Mouse (Mus musculus) intestine, postnatal 0 days (tissue): ENCODE data around the gene Gkn2. TPM values are rescaled to one million over a fixed set of nuclear protein-coding genes. Genes with fewer than 3 reads are reported as not detected.

Experiments used
- ATAC-seq: fragments of 200-750 bp; cut with Nextera tagmentation; 2 replicates; pipeline ENCODE4 v1.8.0; 2017; ENCODE audit warnings: mild to moderate bottlenecking, moderate TSS enrichment, moderate library complexity
- H3K27ac ChIP-seq: fragments of 300-500 bp; sonication (generic); 2 replicates; pipeline ENCODE4 v1.5.1; 2014; ENCODE audit warnings: mild to moderate bottlenecking, low read depth, low read length, moderate library complexity
- H3K27me3 ChIP-seq: fragments of 300-500 bp; sonication (generic); replicated peaks from 2 replicates; pipeline ENCODE4 v1.6.1; 2014; ENCODE audit warnings: low read length, mixed read lengths; ENCODE audit not compliant: control insufficient read depth, insufficient read depth
- H3K36me3 ChIP-seq: fragments of 300-500 bp; sonication (generic); 2 replicates; pipeline ENCODE4 v1.6.1; 2014; ENCODE audit warnings: mild to moderate bottlenecking, moderate library complexity; ENCODE audit not compliant: control insufficient read depth, insufficient read depth
- H3K4me1 ChIP-seq: fragments of 300-500 bp; sonication (generic); replicated peaks from 2 replicates; pipeline ENCODE4 v1.6.1; 2014; ENCODE audit warnings: antibody characterized with exemption, low read length, mixed read lengths; ENCODE audit not compliant: control insufficient read depth, insufficient read depth
- H3K4me2 ChIP-seq: fragments of 300-500 bp; sonication (generic); replicated peaks from 2 replicates; pipeline ENCODE4 v1.6.1; 2014; ENCODE audit warnings: low read depth, mild to moderate bottlenecking, moderate library complexity
- H3K4me3 ChIP-seq: fragments of 300-500 bp; sonication (generic); 2 replicates; pipeline ENCODE4 v1.5.1; 2014; ENCODE audit warnings: low read depth, low read length
- H3K9ac ChIP-seq: fragments of 300-500 bp; sonication (generic); 2 replicates; pipeline ENCODE4 v1.6.1; 2014; ENCODE audit warnings: mild to moderate bottlenecking, low read depth, low read length
- H3K9me3 ChIP-seq: fragments of 300-500 bp; sonication (generic); 2 replicates; pipeline ENCODE4 v1.6.1; 2016; ENCODE audit warnings: mixed run types; ENCODE audit not compliant: control insufficient read depth
- CTCF ChIP-seq: sonication (generic); IDR thresholded peaks from 2 replicates; pipeline ENCODE4 v1.5.1; 2016; ENCODE audit warnings: low read depth, mild to moderate bottlenecking, control low read depth, antibody characterized with exemption, moderate library complexity
- WGBS: fragments of 180-500 bp; shearing (Covaris S2); extraction: QIAGEN DNeasy Blood & Tissue Kit; methylation state at CpG from one replicate; pipeline ENCODE4 v1.1.7; 2014; 5-methylcytosine and 5-hydroxymethylcytosine counted together
- polyA plus RNA-seq: library from polyadenylated mRNA; unstranded; fragments of >200 nt; fragmentation: Nextera tagmentation; extraction: Ambion mirVana; gene quantifications from 2 replicates; pipeline ENCODE4 v1.2.1, GENCODE M21; 2015

Gene Gkn2
- polyA plus RNA-seq, 1 experiment from 2014 or later, result 7.5 TPM

DNA sequence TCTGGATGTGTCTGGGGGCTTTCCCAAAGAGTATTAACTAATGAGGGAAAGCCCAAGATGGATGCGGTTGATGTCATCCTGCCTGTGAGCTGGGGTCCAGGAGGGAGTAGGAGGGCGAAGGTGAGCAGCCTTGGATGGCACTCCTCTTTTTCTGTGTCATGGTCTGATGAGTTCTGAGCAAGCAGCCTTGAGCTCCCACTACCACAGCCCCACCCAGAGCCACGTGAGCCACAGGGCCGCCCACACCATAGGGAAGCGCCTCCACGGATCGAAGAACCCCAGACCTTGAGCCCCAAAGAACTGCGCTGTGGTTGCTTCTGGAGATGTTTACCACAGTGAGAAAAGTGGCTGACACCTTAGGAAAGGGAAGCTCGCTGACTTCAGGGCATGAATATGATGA is 21.6 kb downstream of the Gkn2 start:
- ATAC-seq, result no peak
- no peak overlapping the region for H3K9ac ChIP-seq
- no peaks in the 10 kb centered on the region for H3K27me3 ChIP-seq
- no peak overlapping the region for H3K4me3 ChIP-seq
- H3K36me3 ChIP-seq, result no peaks in the 10 kb centered on the region
- WGBS, result 83% methylated on average over 9 of the region's 9 CpGs
- no peaks in the 10 kb centered on the region for H3K9me3 ChIP-seq
- H3K27ac ChIP-seq, result no peak overlapping the region
- no peak for TF ChIP-seq CTCF
- no peaks in the 10 kb centered on the region; the same call in 1 of the 2 replicates for H3K4me1 ChIP-seq
- H3K4me2 ChIP-seq, result no peak overlapping the region

DNA sequence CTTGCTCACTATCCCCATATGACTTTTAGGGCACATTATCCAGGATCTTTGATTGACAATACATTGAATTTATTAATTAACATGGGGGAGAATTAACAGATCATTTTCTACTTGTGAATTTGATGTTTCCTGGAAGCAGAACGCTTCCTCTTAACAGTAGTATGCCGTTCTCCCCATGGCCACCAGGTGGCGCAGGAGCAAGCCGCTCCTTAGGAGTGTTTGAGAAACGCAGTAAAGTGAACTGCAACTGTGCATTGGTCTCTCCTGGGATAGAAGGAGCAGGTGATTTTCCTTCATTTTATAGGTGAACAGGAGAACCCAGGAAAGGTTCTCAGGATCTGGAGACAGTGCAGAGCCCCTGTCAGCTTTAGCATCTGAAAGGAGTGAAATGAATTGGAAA is 26.0 kb downstream of the Gkn2 start:
- Histone ChIP-seq H3K4me2 (no peak overlapping the region), H3K9me3 (no peaks in the 10 kb centered on the region), H3K4me3 (no peak overlapping the region), H3K27me3 (no peaks in the 10 kb centered on the region), H3K27ac (no peak overlapping the region), H3K4me1 (no peaks in the 10 kb centered on the region), H3K9ac (no peak overlapping the region), H3K36me3 (no peaks in the 10 kb centered on the region)
- 3% methylated on average over 5 of the region's 5 CpGs for WGBS
- ATAC-seq, result 0 out of 2 replicates have a peak, but pooled peaks have one; percentile 25
- TF ChIP-seq CTCF, result peak; percentile 95

DNA sequence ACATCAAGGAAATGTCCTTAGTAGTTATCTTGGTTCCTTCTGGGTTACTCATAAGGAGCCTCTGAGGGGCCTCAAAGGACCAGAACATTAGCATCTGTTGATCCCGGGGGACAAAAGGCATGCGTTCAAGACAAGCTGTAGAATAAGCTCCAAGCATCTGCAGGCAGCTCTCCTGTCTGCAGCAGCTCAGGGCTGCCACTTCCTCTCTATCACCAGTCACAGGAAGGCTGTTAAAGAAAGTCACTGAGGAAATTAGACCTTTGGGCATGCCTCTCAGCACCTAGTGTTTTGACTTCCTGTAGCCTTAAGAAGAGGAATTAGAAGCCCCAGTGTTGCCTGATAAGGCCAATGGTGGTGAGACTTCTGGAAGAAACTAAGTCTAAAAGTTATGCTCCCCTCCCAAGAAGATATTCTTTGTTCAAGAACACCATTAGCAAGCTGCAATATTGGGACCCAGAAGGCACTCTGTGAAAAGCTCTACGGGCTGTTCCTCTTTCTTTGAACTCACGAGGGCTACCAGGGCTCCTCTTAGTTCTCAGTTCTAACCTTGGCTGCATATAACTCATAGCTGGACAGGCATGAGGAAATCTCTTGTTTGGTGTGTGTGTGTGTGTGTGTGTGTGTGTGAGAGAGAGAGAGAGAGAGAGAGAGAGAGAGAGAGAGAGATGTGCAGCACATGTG is 26.9 kb downstream of the Gkn2 start:
- H3K4me1 ChIP-seq, result no peaks in the 10 kb centered on the region
- no peaks in the 10 kb centered on the region for H3K27me3 ChIP-seq
- no peak for ATAC-seq
- TF ChIP-seq CTCF, result no peak
- no peak overlapping the region for H3K9ac ChIP-seq
- H3K4me3 ChIP-seq, result no peak overlapping the region
- WGBS, result 62% methylated on average over 4 of the region's 4 CpGs
- no peak overlapping the region for H3K4me2 ChIP-seq
- no peak overlapping the region for H3K27ac ChIP-seq
- H3K36me3 ChIP-seq, result no peaks in the 10 kb centered on the region
- no peaks in the 10 kb centered on the region for H3K9me3 ChIP-seq

DNA sequence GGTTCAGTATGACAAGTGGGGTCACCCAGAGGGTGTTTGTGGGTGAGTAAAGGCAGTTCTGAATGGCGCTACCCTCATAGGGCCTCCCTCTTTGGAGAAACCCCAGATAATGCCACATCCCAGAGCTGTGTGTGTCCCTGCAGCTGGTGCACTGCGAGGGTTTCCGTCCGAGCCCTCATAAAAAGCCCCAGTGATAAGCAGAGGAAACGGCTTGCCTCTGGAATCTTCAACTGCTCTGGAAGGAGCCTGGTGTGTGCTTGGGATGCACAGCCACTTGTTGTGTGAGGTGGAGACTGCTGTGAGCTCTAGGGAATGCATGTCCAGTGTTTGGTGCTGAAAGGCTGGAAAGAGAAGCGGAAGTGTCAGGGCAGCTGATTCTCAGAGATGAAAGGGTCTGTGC is 28.3 kb downstream of the Gkn2 start:
- Histone ChIP-seq H3K4me1 (no peaks in the 10 kb centered on the region), H3K36me3 (no peaks in the 10 kb centered on the region), H3K9ac (no peak overlapping the region), H3K4me2 (no peak overlapping the region), H3K27me3 (no peaks in the 10 kb centered on the region), H3K4me3 (no peak overlapping the region), H3K9me3 (no peaks in the 10 kb centered on the region), H3K27ac (no peak overlapping the region)
- ATAC-seq, result no peak
- TF ChIP-seq CTCF, result no peak
- 36% methylated on average over 6 of the region's 6 CpGs for WGBS

GRCm38 (mm10) chr6:87412011-87412410 is 38.9 kb downstream of the Gkn2 start:
- H3K27me3 ChIP-seq, result no peaks in the 10 kb centered on the region
- no peak for ATAC-seq
- H3K9me3 ChIP-seq, result no peaks in the 10 kb centered on the region
- H3K4me3 ChIP-seq, result no peak overlapping the region
- H3K27ac ChIP-seq, result no peak overlapping the region
- H3K4me2 ChIP-seq, result no peak overlapping the region
- no peak for TF ChIP-seq CTCF
- no peaks in the 10 kb centered on the region for H3K36me3 ChIP-seq
- 51% methylated on average over 3 of the region's 3 CpGs for WGBS
- H3K9ac ChIP-seq, result no peak overlapping the region
- no peaks in the 10 kb centered on the region for H3K4me1 ChIP-seq

- Histone ChIP-seq H3K4me3 (no peak overlapping the region), H3K4me2 (no peak overlapping the region), H3K9me3 (no peaks in the 10 kb centered on the region), H3K4me1 (no peaks in the 10 kb centered on the region), H3K27me3 (no peaks in the 10 kb centered on the region), H3K36me3 (no peaks in the 10 kb centered on the region), H3K27ac (no peak overlapping the region), H3K9ac (no peak overlapping the region)
- no peak for TF ChIP-seq CTCF
- no peak for ATAC-seq
- WGBS, result 71% methylated on average over 7 of the region's 7 CpGs
Observed at GRCm38 (mm10) chr6:87422304-87422703, 49.1 kb downstream of the Gkn2 start.
